47 mouse cellular contexts compared by ENCODE assay signal in genomic region chr6:116495960-116496359, GRCm38 (mm10). TPM values are rescaled to one million over a fixed set of nuclear protein-coding genes. Genes with fewer than 3 reads are reported as not detected.
"Had no signal": no experiment of that assay in that cellular context is flagged by ENCODE, and none has a peak within 500 bp of the region (broad histone marks: within the 10 kb centered on the region; RNA-seq: fewer than 3 reads in every experiment).

No protein-coding gene starts in this region.

- H3K4me3 ChIP-seq: limb, embryonic 10.5 days; limb, embryonic 12.5 days; limb, embryonic 13.5 days; limb, embryonic 15.5 days; liver, embryonic 12.5 days; liver, embryonic 13.5 days; liver, embryonic 15.5 days; lung, embryonic 15.5 days; megakaryocyte, embryonic 14.5 days; midbrain, embryonic 10.5 days; midbrain, embryonic 12.5 days; midbrain, embryonic 13.5 days; midbrain, embryonic 15.5 days; myocyte; neural tube, embryonic 12.5 days; neural tube, embryonic 13.5 days had no signal

- H3K4me2 ChIP-seq: limb, embryonic 12.5 days; limb, embryonic 13.5 days; limb, embryonic 15.5 days; liver, embryonic 11.5 days; liver, embryonic 12.5 days; liver, embryonic 13.5 days; liver, embryonic 15.5 days; lung, embryonic 14.5 days; lung, embryonic 15.5 days; midbrain, embryonic 11.5 days; midbrain, embryonic 12.5 days; midbrain, embryonic 13.5 days; midbrain, embryonic 15.5 days; neural tube, embryonic 12.5 days; neural tube, embryonic 13.5 days had no signal

- H3K27ac ChIP-seq: limb, embryonic 10.5 days; limb, embryonic 12.5 days; limb, embryonic 13.5 days; limb, embryonic 15.5 days; liver, embryonic 12.5 days; liver, embryonic 13.5 days; liver, embryonic 14.5 days; liver, embryonic 15.5 days; lung, embryonic 15.5 days; macrophage; midbrain, embryonic 10.5 days; midbrain, embryonic 12.5 days; midbrain, embryonic 13.5 days; midbrain, embryonic 15.5 days; neural tube, embryonic 12.5 days; neural tube, embryonic 13.5 days had no signal

- H3K27me3 ChIP-seq: limb, embryonic 12.5 days; limb, embryonic 13.5 days; limb, embryonic 15.5 days; liver, embryonic 12.5 days; liver, embryonic 13.5 days; liver, embryonic 15.5 days; lung, embryonic 15.5 days; midbrain, embryonic 12.5 days; midbrain, embryonic 13.5 days; midbrain, embryonic 15.5 days; neural tube, embryonic 12.5 days; neural tube, embryonic 13.5 days had no signal

- ATAC-seq: liver, embryonic 12.5 days; liver, postnatal 0 days; lung, postnatal 0 days; midbrain, embryonic 13.5 days; midbrain, embryonic 15.5 days; midbrain, embryonic 16.5 days had no signal

- H3K4me1 ChIP-seq: limb, embryonic 10.5 days; limb, embryonic 12.5 days; limb, embryonic 13.5 days; limb, embryonic 15.5 days; liver, embryonic 12.5 days; liver, embryonic 13.5 days; liver, embryonic 15.5 days; lung, embryonic 15.5 days; midbrain, embryonic 10.5 days; midbrain, embryonic 12.5 days; midbrain, embryonic 13.5 days; midbrain, embryonic 15.5 days; neural tube, embryonic 12.5 days; neural tube, embryonic 13.5 days had no signal

- DNase-seq: left cerebral cortex, postnatal 4 days; liver; liver, embryonic 13.5 days; liver, postnatal 0 days; lung, adult 18-20 months; lung, adult 2 months; lung, embryonic 14.5 days; lung, postnatal 10 days; lung, postnatal 14 days; lung, postnatal 36 days; lung, postnatal 4 days; midbrain, embryonic 14.5 days had no signal

- H3K9me3 ChIP-seq: limb, embryonic 10.5 days; limb, embryonic 12.5 days; limb, embryonic 13.5 days; limb, embryonic 15.5 days; liver, embryonic 12.5 days; liver, embryonic 13.5 days; liver, embryonic 15.5 days; lung, embryonic 15.5 days; midbrain, embryonic 10.5 days; midbrain, embryonic 12.5 days; midbrain, embryonic 13.5 days; midbrain, embryonic 15.5 days; neural tube, embryonic 12.5 days had no signal

- H3K9ac ChIP-seq: limb, embryonic 12.5 days; limb, embryonic 13.5 days; limb, embryonic 15.5 days; liver, embryonic 12.5 days; liver, embryonic 13.5 days; liver, embryonic 14.5 days; liver, embryonic 15.5 days; liver, postnatal 0 days; lung, embryonic 14.5 days; lung, embryonic 15.5 days; midbrain, embryonic 12.5 days; midbrain, embryonic 13.5 days; midbrain, embryonic 15.5 days; neural tube, embryonic 12.5 days; neural tube, embryonic 13.5 days had no signal

- H3K36me3 ChIP-seq: limb, embryonic 10.5 days; limb, embryonic 12.5 days; limb, embryonic 13.5 days; limb, embryonic 15.5 days; liver, embryonic 12.5 days; liver, embryonic 13.5 days; liver, embryonic 15.5 days; lung, embryonic 15.5 days; midbrain, embryonic 10.5 days; midbrain, embryonic 12.5 days; midbrain, embryonic 13.5 days; midbrain, embryonic 15.5 days; neural tube, embryonic 12.5 days; neural tube, embryonic 13.5 days had no signal

RNA-seq across cellular contexts. Expression of gene Olfr211, which starts 7.1 kb away (rescaled TPM):
- total RNA-seq: left cerebral cortex, postnatal 10 days; left cerebral cortex, postnatal 14 days; left cerebral cortex, postnatal 25 days; left cerebral cortex, postnatal 36 days; left cerebral cortex, postnatal 4 days; liver, adult 2 months; megakaryocyte progenitor cell, adult 5-6 weeks; megakaryocyte-erythroid progenitor cell, adult 5-6 weeks; midbrain, postnatal 0 days; monocyte, adult 5-6 weeks had no signal
- polyA plus RNA-seq: limb, embryonic 10.5 days; limb, embryonic 11.5 days; limb, embryonic 12.5 days; limb, embryonic 13.5 days; limb, embryonic 14.5 days; limb, embryonic 15.5 days; liver, adult 2 months; liver, embryonic 11.5 days; liver, embryonic 12.5 days; liver, embryonic 13.5 days; liver, embryonic 14.5 days; liver, embryonic 15.5 days; liver, embryonic 16.5 days; liver, postnatal 0 days; lung, adult 2 months; lung, embryonic 14.5 days; lung, embryonic 15.5 days; lung, embryonic 16.5 days; lung, postnatal 0 days; macrophage; midbrain, embryonic 10.5 days; midbrain, embryonic 11.5 days; midbrain, embryonic 12.5 days; midbrain, embryonic 13.5 days; midbrain, embryonic 14.5 days; midbrain, embryonic 15.5 days; midbrain, embryonic 16.5 days; midbrain, postnatal 0 days; myocyte; neural tube, embryonic 11.5 days; neural tube, embryonic 12.5 days; neural tube, embryonic 13.5 days had no signal

RNA-seq across cellular contexts. Expression of gene Olfr212, which starts 10.4 kb away (rescaled TPM):
- total RNA-seq: left cerebral cortex, postnatal 10 days; left cerebral cortex, postnatal 14 days; left cerebral cortex, postnatal 25 days; liver, adult 2 months; megakaryocyte-erythroid progenitor cell, adult 5-6 weeks; midbrain, postnatal 0 days; monocyte, adult 5-6 weeks had no signal
- polyA plus RNA-seq: limb, embryonic 10.5 days; limb, embryonic 11.5 days; limb, embryonic 12.5 days; limb, embryonic 13.5 days; limb, embryonic 15.5 days; liver, adult 2 months; liver, embryonic 11.5 days; liver, embryonic 12.5 days; liver, embryonic 13.5 days; liver, embryonic 15.5 days; liver, embryonic 16.5 days; liver, postnatal 0 days; lung, adult 2 months; lung, embryonic 14.5 days; lung, embryonic 15.5 days; lung, embryonic 16.5 days; macrophage; midbrain, embryonic 10.5 days; midbrain, embryonic 12.5 days; midbrain, embryonic 13.5 days; midbrain, embryonic 14.5 days; midbrain, embryonic 15.5 days; midbrain, embryonic 16.5 days; myocyte; neural tube, embryonic 11.5 days; neural tube, embryonic 12.5 days had no signal

RNA-seq across cellular contexts. Expression of gene Olfr213, which starts 42.3 kb away (rescaled TPM):
- total RNA-seq: left cerebral cortex, postnatal 14 days; left cerebral cortex, postnatal 25 days; left cerebral cortex, postnatal 36 days; left cerebral cortex, postnatal 4 days; liver, adult 2 months; megakaryocyte progenitor cell, adult 5-6 weeks; megakaryocyte-erythroid progenitor cell, adult 5-6 weeks; midbrain, postnatal 0 days; monocyte, adult 5-6 weeks had no signal
- polyA plus RNA-seq: limb, embryonic 10.5 days; limb, embryonic 11.5 days; limb, embryonic 12.5 days; limb, embryonic 13.5 days; limb, embryonic 14.5 days; limb, embryonic 15.5 days; liver, adult 2 months; liver, embryonic 11.5 days; liver, embryonic 12.5 days; liver, embryonic 13.5 days; liver, embryonic 14.5 days; liver, embryonic 15.5 days; liver, embryonic 16.5 days; liver, postnatal 0 days; lung, adult 2 months; lung, embryonic 14.5 days; lung, embryonic 15.5 days; lung, embryonic 16.5 days; lung, postnatal 0 days; macrophage; midbrain, embryonic 10.5 days; midbrain, embryonic 11.5 days; midbrain, embryonic 12.5 days; midbrain, embryonic 13.5 days; midbrain, embryonic 14.5 days; midbrain, embryonic 15.5 days; midbrain, embryonic 16.5 days; midbrain, postnatal 0 days; myocyte; neural tube, embryonic 11.5 days; neural tube, embryonic 12.5 days; neural tube, embryonic 13.5 days had no signal

RNA-seq across cellular contexts. Expression of gene Gm5580, which starts 55.0 kb away (rescaled TPM):
- total RNA-seq: liver, adult 2 months; midbrain, postnatal 0 days; monocyte, adult 5-6 weeks had no signal
- polyA plus RNA-seq: liver, adult 2 months; lung, adult 2 months; macrophage had no signal
